ENCODE assay signal across 23 mouse cellular contexts in genomic region chr5:77324936-77325335, GRCm38 (mm10).
"Had no signal": no experiment of that assay in that cellular context is flagged by ENCODE, and none has a peak within 500 bp of the region (broad histone marks: within the 10 kb centered on the region; RNA-seq: fewer than 3 reads in every experiment).

No protein-coding gene starts in this region.

- H3K27me3 ChIP-seq: embryonic facial prominence, embryonic 12.5 days; embryonic facial prominence, embryonic 13.5 days; embryonic facial prominence, embryonic 15.5 days; forebrain, embryonic 12.5 days; forebrain, embryonic 13.5 days; forebrain, embryonic 15.5 days had no signal

- H3K9ac ChIP-seq: embryonic facial prominence, embryonic 12.5 days; embryonic facial prominence, embryonic 13.5 days; embryonic facial prominence, embryonic 15.5 days; forebrain, embryonic 12.5 days; forebrain, embryonic 13.5 days; forebrain, embryonic 15.5 days; forebrain, postnatal 0 days had no signal

- H3K27ac ChIP-seq: embryonic facial prominence, embryonic 10.5 days; embryonic facial prominence, embryonic 12.5 days; embryonic facial prominence, embryonic 13.5 days; embryonic facial prominence, embryonic 15.5 days; forebrain, embryonic 10.5 days; forebrain, embryonic 12.5 days; forebrain, embryonic 13.5 days; forebrain, embryonic 15.5 days; gastrocnemius, adult 2 months; heart, adult 2 months; heart, embryonic 10.5 days had no signal

- DNase-seq: cerebellum, adult 9-11 months; cerebellum, postnatal 10 days; cerebellum, postnatal 14 days; cerebellum, postnatal 25 days; cerebellum, postnatal 36 days; embryo, embryonic 11 days; forebrain, postnatal 0 days; gastrocnemius, adult 2 months; gastrocnemius, postnatal 10 days; gastrocnemius, postnatal 14 days; gastrocnemius, postnatal 25 days; gastrocnemius, postnatal 36 days; heart, adult 2 months had no signal

- H3K4me1 ChIP-seq: embryonic facial prominence, embryonic 10.5 days; embryonic facial prominence, embryonic 12.5 days; embryonic facial prominence, embryonic 13.5 days; embryonic facial prominence, embryonic 15.5 days; forebrain, embryonic 10.5 days; forebrain, embryonic 12.5 days; forebrain, embryonic 13.5 days; forebrain, embryonic 15.5 days; heart, embryonic 10.5 days had no signal

- H3K4me3 ChIP-seq: embryonic facial prominence, embryonic 10.5 days; embryonic facial prominence, embryonic 12.5 days; embryonic facial prominence, embryonic 13.5 days; embryonic facial prominence, embryonic 15.5 days; erythroblast, embryonic 14.5 days; forebrain, embryonic 10.5 days; forebrain, embryonic 12.5 days; forebrain, embryonic 13.5 days; forebrain, embryonic 15.5 days; gastrocnemius, adult 2 months; heart, adult 2 months; heart, embryonic 10.5 days had no signal
